Mouse (Mus musculus) midbrain, embryonic 15.5 days (tissue): Measurements from ENCODE around the gene Ddx42. TPM values are rescaled to one million over a fixed set of nuclear protein-coding genes. Genes with fewer than 3 reads are reported as not detected.

Experiments
- ATAC-seq: fragments of 200-750 bp; cut with Nextera tagmentation; replicated peaks from 2 replicates; pipeline ENCODE4 v1.8.0; 2017; ENCODE audit warnings: moderate TSS enrichment
- H3K27ac ChIP-seq: fragments of 300-500 bp; sonication (generic); 2 replicates; pipeline ENCODE4 v1.5.1; 2015; ENCODE audit warnings: mild to moderate bottlenecking, inconsistent platforms
- H3K27me3 ChIP-seq: fragments of 300-500 bp; sonication (generic); replicated peaks from 2 replicates; pipeline ENCODE4 v1.6.1; 2015; ENCODE audit warnings: inconsistent platforms
- H3K36me3 ChIP-seq: fragments of 300-500 bp; sonication (generic); replicated peaks from 2 replicates; pipeline ENCODE4 v1.6.1; 2015; ENCODE audit warnings: inconsistent platforms
- H3K4me1 ChIP-seq: fragments of 300-500 bp; sonication (generic); 2 replicates; pipeline ENCODE4 v1.6.1; 2015; ENCODE audit warnings: inconsistent platforms
- H3K4me2 ChIP-seq: fragments of 300-500 bp; sonication (generic); 2 replicates; pipeline ENCODE4 v1.6.1; 2015; ENCODE audit warnings: inconsistent platforms, mild to moderate bottlenecking, moderate library complexity
- H3K4me3 ChIP-seq: fragments of 300-500 bp; sonication (generic); 2 replicates; pipeline ENCODE4 v1.5.1; 2015; ENCODE audit warnings: mild to moderate bottlenecking, inconsistent platforms
- H3K9ac ChIP-seq: fragments of 300-500 bp; sonication (generic); 2 replicates; pipeline ENCODE4 v1.6.1; 2015; ENCODE audit warnings: mild to moderate bottlenecking, inconsistent platforms
- H3K9me3 ChIP-seq: fragments of 300-500 bp; sonication (generic); 2 replicates; pipeline ENCODE4 v1.6.1; 2016; ENCODE audit warnings: inconsistent platforms
- WGBS: fragments of 180-500 bp; shearing (Covaris S2); methylation state at CpG from one replicate; pipeline ENCODE4 v1.1.7; 2015; ENCODE audit warnings: mixed read lengths; 5-methylcytosine and 5-hydroxymethylcytosine counted together
- polyA plus RNA-seq: library from polyadenylated mRNA; unstranded; fragments of >200 nt; fragmentation: Nextera tagmentation; extraction: Ambion mirVana; gene quantifications from 2 replicates; pipeline ENCODE4 v1.2.1, GENCODE M21; 2015

Ddx42 gene
- 89.1 and 93.6 TPM in 2 replicates for polyA plus RNA-seq

GRCm38 (mm10) chr11:106216730-106217490 is at the start of gene Ddx42:
Ddx42 (plus strand) TSS chr11:106216926.
- peak; percentile 96 for ATAC-seq
- peak within 1 kb of the TSS; percentile 92 for H3K4me3 ChIP-seq
- peak within 1 kb of the TSS; percentile 96 for H3K27ac ChIP-seq
- peak within 1 kb of the TSS; percentile 70 for H3K4me2 ChIP-seq
- no peaks in the 10 kb centered on the region for H3K27me3 ChIP-seq
- peaks cover 54% of the 10 kb centered on the region for H3K4me1 ChIP-seq
- peaks cover 8% of the 10 kb centered on the region; the same call in 1 of the 2 replicates for H3K36me3 ChIP-seq
- H3K9ac ChIP-seq: peak within 1 kb of the TSS; percentile 92
- under 1% methylated on average over 70 of the region's 70 CpGs for WGBS
- H3K9me3 ChIP-seq: no peaks in the 10 kb centered on the region

GRCm38 (mm10) chr11:106167435-106167834 is 49.3 kb upstream of the Ddx42 start:
- Histone ChIP-seq H3K36me3 (peaks cover 21% of the 10 kb centered on the region; the same call in 1 of the 2 replicates), H3K27me3 (no peaks in the 10 kb centered on the region), H3K9ac (no peak overlapping the region), H3K27ac (no peak overlapping the region), H3K9me3 (no peaks in the 10 kb centered on the region), H3K4me3 (no peak overlapping the region), H3K4me1 (no peaks in the 10 kb centered on the region), H3K4me2 (no peak overlapping the region)
- 92% methylated on average over 5 of the region's 5 CpGs for WGBS
- no peak for ATAC-seq

- Histone ChIP-seq H3K36me3 (peaks cover 14% of the 10 kb centered on the region; the same call in 1 of the 2 replicates), H3K9ac (no peak overlapping the region), H3K4me1 (no peaks in the 10 kb centered on the region), H3K4me2 (no peak overlapping the region), H3K4me3 (no peak overlapping the region), H3K27ac (no peak overlapping the region), H3K27me3 (no peaks in the 10 kb centered on the region), H3K9me3 (no peaks in the 10 kb centered on the region)
- 75% methylated on average over 7 of the region's 7 CpGs for WGBS
- no peak for ATAC-seq
These were observed 45.9 kb upstream of the Ddx42 start for GRCm38 (mm10) chr11:106170807-106171206.

GRCm38 (mm10) chr11:106173228-106173627 is 43.5 kb upstream of the Ddx42 start:
- no peaks in the 10 kb centered on the region for H3K27me3 ChIP-seq
- H3K9me3 ChIP-seq: no peaks in the 10 kb centered on the region
- no peak overlapping the region for H3K27ac ChIP-seq
- ATAC-seq: no peak
- H3K4me3 ChIP-seq: no peak overlapping the region
- no peak overlapping the region for H3K4me2 ChIP-seq
- no peaks in the 10 kb centered on the region for H3K4me1 ChIP-seq
- WGBS: 93% methylated on average over 2 of the region's 2 CpGs
- no peak overlapping the region for H3K9ac ChIP-seq
- 0 out of 2 replicates have a peak, but pooled peaks cover 1% of the 10 kb centered on the region for H3K36me3 ChIP-seq

- WGBS: 90% methylated on average over 5 of the region's 5 CpGs
- no peak overlapping the region for H3K4me2 ChIP-seq
- no peaks in the 10 kb centered on the region for H3K9me3 ChIP-seq
- no peaks in the 10 kb centered on the region for H3K27me3 ChIP-seq
- no peak overlapping the region for H3K9ac ChIP-seq
- H3K36me3 ChIP-seq: no peaks in the 10 kb centered on the region
- H3K4me3 ChIP-seq: no peak overlapping the region
- no peak overlapping the region for H3K27ac ChIP-seq
- ATAC-seq: no peak
- no peaks in the 10 kb centered on the region for H3K4me1 ChIP-seq
These were observed 42.4 kb upstream of the Ddx42 start for GRCm38 (mm10) chr11:106174372-106174771.

- 74% methylated on average over 3 of the region's 3 CpGs for WGBS
These were observed 41.6 kb upstream of the Ddx42 start for GRCm38 (mm10) chr11:106175081-106175480.

GRCm38 (mm10) chr11:106176372-106176771 is 40.4 kb upstream of the Ddx42 start:
- Histone ChIP-seq H3K9ac (no peak overlapping the region), H3K27ac (no peak overlapping the region), H3K4me1 (no peaks in the 10 kb centered on the region), H3K9me3 (no peaks in the 10 kb centered on the region), H3K27me3 (no peaks in the 10 kb centered on the region), H3K36me3 (no peaks in the 10 kb centered on the region), H3K4me3 (no peak overlapping the region), H3K4me2 (no peak overlapping the region)
- WGBS: 91% methylated on average over 5 of the region's 5 CpGs
- no peak for ATAC-seq

More at GRCm38 (mm10) chr11:106175081-106175480, 41.6 kb upstream of the Ddx42 start:
- H3K4me2 ChIP-seq: no peak overlapping the region
- H3K27ac ChIP-seq: no peak overlapping the region
- no peak for ATAC-seq
- no peak overlapping the region for H3K4me3 ChIP-seq
- H3K9me3 ChIP-seq: no peaks in the 10 kb centered on the region
- no peaks in the 10 kb centered on the region for H3K36me3 ChIP-seq
- H3K4me1 ChIP-seq: no peaks in the 10 kb centered on the region
- H3K27me3 ChIP-seq: no peaks in the 10 kb centered on the region
- no peak overlapping the region for H3K9ac ChIP-seq

- ATAC-seq: no peak
- 86% methylated on average over 5 of the region's 5 CpGs for WGBS
These were observed 38.5 kb upstream of the Ddx42 start for GRCm38 (mm10) chr11:106178036-106178782.

GRCm38 (mm10) chr11:106179711-106180448 is 36.8 kb upstream of the Ddx42 start:
- no peak overlapping the region for H3K4me3 ChIP-seq
- no peak overlapping the region for H3K4me2 ChIP-seq
- H3K27ac ChIP-seq: no peak overlapping the region
- no peak for ATAC-seq
- no peaks in the 10 kb centered on the region for H3K36me3 ChIP-seq
- H3K9me3 ChIP-seq: no peaks in the 10 kb centered on the region
- WGBS: 79% methylated on average over 7 of the region's 7 CpGs
- H3K4me1 ChIP-seq: no peaks in the 10 kb centered on the region
- H3K9ac ChIP-seq: no peak overlapping the region
- no peaks in the 10 kb centered on the region for H3K27me3 ChIP-seq

More at GRCm38 (mm10) chr11:106178036-106178782, 38.5 kb upstream of the Ddx42 start:
- Histone ChIP-seq H3K4me2 (no peak overlapping the region), H3K27ac (no peak overlapping the region), H3K4me1 (no peaks in the 10 kb centered on the region), H3K9me3 (no peaks in the 10 kb centered on the region), H3K27me3 (no peaks in the 10 kb centered on the region), H3K4me3 (no peak overlapping the region), H3K36me3 (no peaks in the 10 kb centered on the region), H3K9ac (no peak overlapping the region)

GRCm38 (mm10) chr11:106180449-106180801 is 36.3 kb upstream of the Ddx42 start:
- H3K36me3 ChIP-seq: no peaks in the 10 kb centered on the region
- no peaks in the 10 kb centered on the region for H3K27me3 ChIP-seq
- no peaks in the 10 kb centered on the region for H3K9me3 ChIP-seq
- H3K4me1 ChIP-seq: no peaks in the 10 kb centered on the region
- no peak for ATAC-seq
- no peak overlapping the region for H3K4me2 ChIP-seq
- 88% methylated on average over 2 of the region's 2 CpGs for WGBS
- no peak overlapping the region for H3K4me3 ChIP-seq
- H3K9ac ChIP-seq: no peak overlapping the region
- no peak overlapping the region for H3K27ac ChIP-seq

GRCm38 (mm10) chr11:106187326-106187725 is 29.4 kb upstream of the Ddx42 start:
- no peak overlapping the region for H3K27ac ChIP-seq
- H3K4me3 ChIP-seq: no peak overlapping the region
- H3K9ac ChIP-seq: no peak overlapping the region
- 96% methylated on average over 4 of the region's 4 CpGs for WGBS
- no peaks in the 10 kb centered on the region for H3K27me3 ChIP-seq
- ATAC-seq: no peak
- no peaks in the 10 kb centered on the region for H3K36me3 ChIP-seq
- H3K4me1 ChIP-seq: peaks cover 3% of the 10 kb centered on the region
- H3K9me3 ChIP-seq: no peaks in the 10 kb centered on the region
- H3K4me2 ChIP-seq: no peak overlapping the region

- Histone ChIP-seq H3K27ac (no peak overlapping the region), H3K4me3 (no peak overlapping the region), H3K4me1 (peaks cover 12% of the 10 kb centered on the region), H3K9ac (no peak overlapping the region), H3K9me3 (no peaks in the 10 kb centered on the region), H3K27me3 (no peaks in the 10 kb centered on the region), H3K36me3 (no peaks in the 10 kb centered on the region), H3K4me2 (no peak overlapping the region)
- no peak for ATAC-seq
- 94% methylated on average over 3 of the region's 3 CpGs for WGBS
These were observed 25.0 kb upstream of the Ddx42 start for GRCm38 (mm10) chr11:106191716-106192115.
